Mouse (Mus musculus): ENCODE measurements at regions not wholly inside any gene's neighbourhood (a gene's known extent, or its start where the extent isn't known, plus 50 kb on each side); places are given as distances from the start of the nearest gene placed in this dataset.
A peak's percentile ranks its signal among the peaks of the same experiment; 100 is the strongest.

DNA sequence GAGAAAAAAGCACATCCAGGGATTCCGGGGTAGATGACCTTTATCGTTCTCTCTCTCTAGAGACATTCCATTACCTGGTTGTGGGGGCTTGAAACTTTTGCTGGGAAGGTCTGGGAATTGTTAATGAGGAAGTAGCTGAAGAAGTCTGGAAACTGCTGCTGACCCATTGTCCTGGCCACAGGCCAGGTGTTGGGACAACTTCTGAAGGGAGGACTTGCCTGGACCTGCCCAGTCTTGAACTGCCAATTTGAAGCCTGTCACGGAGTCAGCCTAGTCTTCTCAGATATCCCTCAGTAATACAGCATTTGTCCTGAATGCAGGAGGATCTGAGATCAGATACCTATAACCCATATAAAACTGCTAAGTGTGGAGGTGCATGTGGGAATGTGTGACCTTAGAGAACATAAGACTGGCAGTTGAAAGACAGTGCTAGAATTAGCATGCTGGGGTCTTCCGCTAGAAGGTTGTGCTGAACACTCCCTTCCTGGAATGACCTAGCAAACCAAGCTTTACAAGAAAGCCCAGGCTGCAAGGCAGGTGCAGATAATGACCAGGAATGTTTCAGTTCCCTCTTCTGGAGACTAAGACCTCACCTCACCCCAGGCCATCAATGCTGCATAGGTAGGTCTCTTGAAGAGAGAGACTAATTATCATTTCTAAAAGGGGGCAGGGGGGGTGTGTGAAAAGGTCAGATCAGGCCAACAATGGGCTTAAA, 204.7 kb upstream of the Crbn start:
- no peak overlapping the region for H3K4me3 ChIP-seq (ENCODE audit: low read length)
- H3K9me3 ChIP-seq (ENCODE audit: low read length) = no peaks in the 10 kb centered on the region
- DNase-seq (ENCODE audit: low spot score) (no peak), ATAC-seq (no peak)
- no peaks in the 10 kb centered on the region for H3K27me3 ChIP-seq (ENCODE audit: insufficient read depth, low read length)
- WGBS = 97% methylated on average over 4 of the region's 4 CpGs
- H3K27ac ChIP-seq = no peak overlapping the region
- no peak overlapping the region for H3K9ac ChIP-seq (replicated peaks; ENCODE audit: low read length)
- no peaks in the 10 kb centered on the region for H3K36me3 ChIP-seq (ENCODE audit: insufficient read depth, low read length)
- no peak overlapping the region for H3K4me2 ChIP-seq (ENCODE audit: low read depth, low read length)
- TF ChIP-seq CTCF (IDR thresholded peaks at IDR 0.05; ENCODE audit: low read depth) = no peak
- H3K4me1 ChIP-seq (ENCODE audit: insufficient read depth, low read length) = no peaks in the 10 kb centered on the region

DNA sequence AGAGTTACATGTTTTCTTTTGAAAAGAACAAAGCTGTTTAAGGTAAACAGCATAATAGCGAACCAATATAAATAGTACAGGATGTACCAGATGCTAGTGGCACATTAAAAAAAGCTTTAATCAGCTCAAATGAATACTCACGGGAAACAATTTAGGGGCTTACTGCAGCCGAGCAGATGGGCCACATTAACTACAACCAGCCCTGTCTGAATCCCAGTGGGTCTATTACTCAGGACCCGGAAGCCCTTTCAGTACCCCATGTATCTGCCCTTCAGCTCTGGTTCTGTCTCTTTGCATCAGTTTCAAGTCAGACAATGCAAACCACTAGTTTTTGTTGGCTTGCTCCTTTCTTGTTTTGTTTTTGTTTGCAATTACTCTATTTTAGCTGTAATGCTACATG, 210.9 kb upstream of the Crbn start:
- no peaks in the 10 kb centered on the region for H3K9me3 ChIP-seq (ENCODE audit: low read length)
- 32% methylated on average over 4 of the region's 4 CpGs for WGBS
- no peaks in the 10 kb centered on the region for H3K36me3 ChIP-seq (ENCODE audit: insufficient read depth, low read length)
- peaks cover 7% of the 10 kb centered on the region; the same call in 1 of the 2 replicates for H3K4me1 ChIP-seq (ENCODE audit: insufficient read depth, low read length)
- DNase-seq (ENCODE audit: low spot score) (peak; percentile 33), ATAC-seq (no peak)
- no peak overlapping the region for H3K9ac ChIP-seq (replicated peaks; ENCODE audit: low read length)
- no peak overlapping the region for H3K4me2 ChIP-seq (ENCODE audit: low read depth, low read length)
- H3K4me3 ChIP-seq (ENCODE audit: low read length) = no peak overlapping the region
- TF ChIP-seq CTCF (IDR thresholded peaks at IDR 0.05; ENCODE audit: low read depth) = no peak
- H3K27me3 ChIP-seq (ENCODE audit: insufficient read depth, low read length) = no peaks in the 10 kb centered on the region
- H3K27ac ChIP-seq = no peak overlapping the region

DNA sequence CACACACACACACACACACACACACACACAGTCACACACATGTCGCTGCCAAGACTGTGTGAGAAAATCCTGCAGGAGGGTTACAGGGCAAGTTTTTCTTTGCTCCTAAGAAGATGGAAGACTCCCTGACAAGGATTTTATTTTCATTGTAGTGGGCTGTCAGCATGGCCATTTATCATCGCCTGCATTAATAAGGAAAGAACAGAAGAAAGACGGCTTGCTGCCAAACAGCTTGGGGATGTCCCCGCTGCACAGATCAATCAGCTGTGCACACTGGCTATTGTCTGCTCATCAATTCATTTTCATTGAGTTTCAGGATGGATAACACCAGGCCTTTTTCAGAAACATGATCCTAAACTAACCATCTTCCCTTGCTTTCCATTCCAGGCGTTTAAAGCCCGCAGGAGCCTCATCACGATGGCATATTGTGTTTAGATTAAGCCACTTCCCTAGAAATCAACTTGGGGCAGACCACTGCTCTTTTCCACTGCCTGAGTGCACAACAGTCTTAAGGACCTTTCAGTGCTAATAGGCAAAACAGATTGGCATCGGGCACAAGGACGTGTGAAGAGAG, 213.1 kb upstream of the Crbn start:
- H3K4me2 ChIP-seq (ENCODE audit: low read depth, low read length) = peak overlapping the region; percentile 46
- no peak overlapping the region; the same call in 1 of the 2 replicates for H3K9ac ChIP-seq (replicated peaks; ENCODE audit: low read length)
- peak overlapping the region; percentile 66 for H3K27ac ChIP-seq
- no peaks in the 10 kb centered on the region for H3K9me3 ChIP-seq (ENCODE audit: low read length)
- 7% methylated on average over 9 of the region's 9 CpGs for WGBS
- TF ChIP-seq CTCF (IDR thresholded peaks at IDR 0.05; ENCODE audit: low read depth) = no peak
- DNase-seq (ENCODE audit: low spot score) = peak; percentile 70
- H3K4me1 ChIP-seq (ENCODE audit: insufficient read depth, low read length) = peaks cover 7% of the 10 kb centered on the region; the same call in 1 of the 2 replicates
- no peaks in the 10 kb centered on the region for H3K36me3 ChIP-seq (ENCODE audit: insufficient read depth, low read length)
- peak; percentile 78 for ATAC-seq
- H3K4me3 ChIP-seq (ENCODE audit: low read length) = no peak overlapping the region
- no peaks in the 10 kb centered on the region for H3K27me3 ChIP-seq (ENCODE audit: insufficient read depth, low read length)

DNA sequence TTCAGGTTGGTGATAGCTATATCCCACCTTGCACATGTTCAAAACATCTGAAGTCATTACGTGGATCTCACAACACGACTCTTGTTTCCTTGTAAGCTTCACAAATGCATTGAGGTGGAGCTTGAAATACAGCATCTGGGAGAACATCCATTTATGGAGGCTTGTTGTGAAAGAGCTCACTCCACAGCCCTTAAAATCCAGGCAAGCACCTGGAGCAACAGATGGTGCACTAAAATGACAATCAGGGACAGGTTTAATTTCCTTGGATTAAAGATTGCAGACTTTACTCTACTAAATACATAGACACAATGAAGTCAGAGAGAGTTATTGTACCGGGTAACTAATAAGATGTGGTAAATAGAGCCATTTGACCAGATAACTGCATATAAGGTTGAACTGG, 219.2 kb upstream of the Crbn start:
- 75% methylated on average over 3 of the region's 3 CpGs for WGBS
- H3K4me1 ChIP-seq (ENCODE audit: insufficient read depth, low read length) = no peaks in the 10 kb centered on the region
- no peaks in the 10 kb centered on the region for H3K27me3 ChIP-seq (ENCODE audit: insufficient read depth, low read length)
- H3K9me3 ChIP-seq (ENCODE audit: low read length) = no peaks in the 10 kb centered on the region
- no peak overlapping the region for H3K27ac ChIP-seq
- no peak overlapping the region for H3K4me2 ChIP-seq (ENCODE audit: low read depth, low read length)
- H3K36me3 ChIP-seq (ENCODE audit: insufficient read depth, low read length) = no peaks in the 10 kb centered on the region
- TF ChIP-seq CTCF (IDR thresholded peaks at IDR 0.05; ENCODE audit: low read depth) = no peak
- H3K9ac ChIP-seq (replicated peaks; ENCODE audit: low read length) = no peak overlapping the region
- H3K4me3 ChIP-seq (ENCODE audit: low read length) = no peak overlapping the region
- no peak for ATAC-seq
- DNase-seq (ENCODE audit: low spot score) = peak; percentile 5

DNA sequence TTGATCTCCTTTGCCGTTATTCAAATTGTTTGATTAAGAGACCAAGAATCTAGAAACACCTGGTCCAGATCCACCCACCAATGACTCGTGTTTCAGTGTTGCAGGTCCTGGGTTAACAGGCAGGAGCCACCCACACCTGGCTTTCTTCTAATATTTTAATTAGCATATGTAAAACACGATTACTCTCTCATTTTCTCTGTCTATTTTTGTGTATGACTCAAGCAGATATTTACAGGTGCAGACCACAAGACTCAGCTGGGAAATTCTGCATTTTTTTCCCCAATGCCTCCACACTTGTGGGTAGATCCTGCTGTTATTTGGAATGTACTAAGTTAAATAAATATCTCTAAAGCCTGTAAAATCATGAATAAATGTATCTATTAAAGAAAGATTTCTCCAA, 245.3 kb upstream of the Crbn start:
- H3K9me3 ChIP-seq (ENCODE audit: low read length) = no peaks in the 10 kb centered on the region

DNA sequence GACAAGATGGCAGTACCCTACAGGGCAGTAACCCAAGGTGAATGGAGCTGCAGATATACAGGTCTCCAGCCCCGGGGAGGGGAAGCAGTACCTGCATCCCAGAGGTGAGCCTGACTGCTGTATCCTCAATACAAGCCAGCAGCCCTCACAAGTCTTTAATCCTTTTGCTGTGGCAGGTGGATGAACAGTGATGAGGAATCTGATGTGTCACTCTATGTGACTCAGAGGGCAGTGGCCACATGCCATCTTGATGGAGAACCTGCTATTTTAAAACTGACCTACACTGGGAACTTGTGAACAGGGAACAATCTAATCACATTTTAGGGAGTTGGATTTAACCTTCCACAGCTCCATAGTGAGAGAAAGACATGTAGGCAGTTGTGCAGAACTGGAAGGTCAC, 251.7 kb upstream of the Crbn start:
- no peaks in the 10 kb centered on the region for H3K36me3 ChIP-seq (ENCODE audit: insufficient read depth, low read length)
- no peak overlapping the region for H3K4me3 ChIP-seq (ENCODE audit: low read length)
- ATAC-seq = no peak
- no peak overlapping the region for H3K4me2 ChIP-seq (ENCODE audit: low read depth, low read length)
- no peak overlapping the region for H3K27ac ChIP-seq
- no peak for DNase-seq (ENCODE audit: low spot score)
- no peak overlapping the region for H3K9ac ChIP-seq (replicated peaks; ENCODE audit: low read length)
- TF ChIP-seq CTCF (IDR thresholded peaks at IDR 0.05; ENCODE audit: low read depth) = no peak
- H3K27me3 ChIP-seq (ENCODE audit: insufficient read depth, low read length) = no peaks in the 10 kb centered on the region
- WGBS = 91% methylated on average over 1 of the region's 1 CpGs
- no peaks in the 10 kb centered on the region for H3K9me3 ChIP-seq (ENCODE audit: low read length)
- H3K4me1 ChIP-seq (ENCODE audit: insufficient read depth, low read length) = no peaks in the 10 kb centered on the region

More for the DNA sequence above, 245.3 kb upstream of the Crbn start:
- no peaks in the 10 kb centered on the region for H3K36me3 ChIP-seq (ENCODE audit: insufficient read depth, low read length)
- no peak for TF ChIP-seq CTCF (IDR thresholded peaks at IDR 0.05; ENCODE audit: low read depth)
- no peak for ATAC-seq
- no peak overlapping the region for H3K27ac ChIP-seq
- H3K4me2 ChIP-seq (ENCODE audit: low read depth, low read length) = no peak overlapping the region
- H3K4me1 ChIP-seq (ENCODE audit: insufficient read depth, low read length) = no peaks in the 10 kb centered on the region
- no peak overlapping the region for H3K4me3 ChIP-seq (ENCODE audit: low read length)
- no peak overlapping the region for H3K9ac ChIP-seq (replicated peaks; ENCODE audit: low read length)
- no peaks in the 10 kb centered on the region for H3K27me3 ChIP-seq (ENCODE audit: insufficient read depth, low read length)
- 86% methylated on average over 3 of the region's 3 CpGs for WGBS
- no peak for DNase-seq (ENCODE audit: low spot score)

DNA sequence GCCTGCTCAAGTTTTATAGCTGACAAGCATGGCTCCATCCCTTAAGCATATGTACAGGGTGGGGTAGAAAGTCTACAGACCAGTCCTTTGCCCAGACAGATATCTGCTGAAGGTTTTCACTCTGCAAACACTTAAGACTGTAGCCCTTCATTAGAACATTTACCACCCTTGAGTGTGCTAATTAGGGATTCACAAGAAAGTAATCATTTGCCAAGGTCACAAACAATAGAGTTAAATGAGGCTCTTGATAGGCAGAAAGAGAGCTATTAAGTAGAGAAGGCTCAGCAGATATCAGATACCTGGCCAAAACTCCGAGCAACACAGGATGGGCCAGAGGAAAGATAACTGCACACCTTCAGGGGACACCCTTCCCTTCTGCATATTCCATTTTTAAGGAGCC, 252.3 kb upstream of the Crbn start:
- no peaks in the 10 kb centered on the region for H3K9me3 ChIP-seq (ENCODE audit: low read length)
- WGBS = 77% methylated on average over 1 of the region's 1 CpGs
- H3K36me3 ChIP-seq (ENCODE audit: insufficient read depth, low read length) = no peaks in the 10 kb centered on the region
- H3K27ac ChIP-seq = no peak overlapping the region
- no peaks in the 10 kb centered on the region for H3K27me3 ChIP-seq (ENCODE audit: insufficient read depth, low read length)
- no peak overlapping the region for H3K4me2 ChIP-seq (ENCODE audit: low read depth, low read length)
- no peak overlapping the region for H3K4me3 ChIP-seq (ENCODE audit: low read length)
- no peak overlapping the region for H3K9ac ChIP-seq (replicated peaks; ENCODE audit: low read length)
- no peak for ATAC-seq
- DNase-seq (ENCODE audit: low spot score) = no peak
- no peaks in the 10 kb centered on the region for H3K4me1 ChIP-seq (ENCODE audit: insufficient read depth, low read length)
- no peak for TF ChIP-seq CTCF (IDR thresholded peaks at IDR 0.05; ENCODE audit: low read depth)

All from hindbrain, postnatal 0 days (tissue).